ENCODE assay signal across 17 mouse cellular contexts in genomic region chr3:62349218-62349897, GRCm38 (mm10). TPM values are rescaled to one million over a fixed set of nuclear protein-coding genes. Genes with fewer than 3 reads are reported as not detected.
A peak's percentile ranks its signal among the peaks of the same experiment; 100 is the strongest.
DNase-seq lines count a peak whose midpoint lies in the region; ATAC-seq and TF ChIP-seq lines count a peak whose summit lies in the region.
"Had no signal": no experiment of that assay in that cellular context is flagged by ENCODE, and none has a peak within 500 bp of the region (broad histone marks: within the 10 kb centered on the region; RNA-seq: fewer than 3 reads in every experiment).

No protein-coding gene starts in this region.

- H3K27ac ChIP-seq in midbrain, embryonic 14.5 days (replicated peaks; ENCODE audit: low read depth, low read length): no peak overlapping the region
- H3K27ac ChIP-seq in midbrain, embryonic 15.5 days: no peak overlapping the region
- peak overlapping the region; percentile 4; the same call in 1 of the 2 replicates for H3K27ac ChIP-seq in intestine, embryonic 15.5 days
- no peak overlapping the region; the same call in 1 of the 2 replicates for H3K27ac ChIP-seq in stomach, embryonic 14.5 days (ENCODE audit: low read length)

- TF ChIP-seq POLR2A in lung, adult 2 months (IDR thresholded peaks at IDR 0.05; ENCODE audit: borderline replicate concordance, extremely low read depth, low read depth, low read length): no peak

- WGBS in midbrain, embryonic 14.5 days: 83% methylated on average over 11 of the region's 11 CpGs
- WGBS in midbrain, embryonic 15.5 days: 86% methylated on average over 11 of the region's 11 CpGs
- WGBS in intestine, embryonic 15.5 days: 65% methylated on average over 11 of the region's 11 CpGs
- WGBS in lung, adult 2 months: 55% methylated on average over 11 of the region's 11 CpGs
- 56% methylated on average over 11 of the region's 11 CpGs for WGBS in stomach, embryonic 14.5 days

- no peaks in the 10 kb centered on the region for H3K4me1 ChIP-seq in midbrain, embryonic 14.5 days (ENCODE audit: control insufficient read depth, insufficient read depth, low read length)
- H3K4me1 ChIP-seq in midbrain, embryonic 15.5 days: no peaks in the 10 kb centered on the region
- H3K4me1 ChIP-seq in intestine, embryonic 15.5 days (replicated peaks): 0 out of 2 replicates have a peak, but pooled peaks cover 4% of the 10 kb centered on the region
- H3K4me1 ChIP-seq in lung, adult 2 months (ENCODE audit: control insufficient read depth, insufficient read depth, low read length): peaks cover 6% of the 10 kb centered on the region
- 0 out of 2 replicates have a peak, but pooled peaks cover 6% of the 10 kb centered on the region for H3K4me1 ChIP-seq in stomach, embryonic 14.5 days (ENCODE audit: control insufficient read depth, insufficient read depth, low read length)

- H3K4me3 ChIP-seq in midbrain, embryonic 14.5 days (replicated peaks; ENCODE audit: low read depth, low read length): no peak overlapping the region
- no peak overlapping the region for H3K4me3 ChIP-seq in midbrain, embryonic 15.5 days
- no peak overlapping the region for H3K4me3 ChIP-seq in intestine, embryonic 15.5 days (replicated peaks)
- no peak overlapping the region for H3K4me3 ChIP-seq in lung, adult 2 months (replicated peaks; ENCODE audit: extremely low read depth, low read depth, low read length)
- no peak overlapping the region for H3K4me3 ChIP-seq in stomach, embryonic 14.5 days (ENCODE audit: low read depth, low read length)

- no peak for TF ChIP-seq CTCF in lung, adult 2 months (IDR thresholded peaks at IDR 0.05; ENCODE audit: insufficient read depth, low read length)

- H3K27me3 ChIP-seq in midbrain, embryonic 14.5 days (ENCODE audit: control insufficient read depth, insufficient read depth, low read length): no peaks in the 10 kb centered on the region
- H3K27me3 ChIP-seq in midbrain, embryonic 15.5 days (replicated peaks): no peaks in the 10 kb centered on the region
- H3K27me3 ChIP-seq in intestine, embryonic 15.5 days (replicated peaks): no peaks in the 10 kb centered on the region
- H3K27me3 ChIP-seq in stomach, embryonic 14.5 days (ENCODE audit: control insufficient read depth, insufficient read depth, low read length): no peaks in the 10 kb centered on the region

- no peaks in the 10 kb centered on the region for H3K36me3 ChIP-seq in midbrain, embryonic 14.5 days (ENCODE audit: control insufficient read depth, insufficient read depth, low read length)
- H3K36me3 ChIP-seq in midbrain, embryonic 15.5 days (replicated peaks): no peaks in the 10 kb centered on the region
- no peaks in the 10 kb centered on the region for H3K36me3 ChIP-seq in intestine, embryonic 15.5 days
- H3K36me3 ChIP-seq in stomach, embryonic 14.5 days (ENCODE audit: control insufficient read depth, insufficient read depth, low read length): peaks cover 2% of the 10 kb centered on the region; the same call in 1 of the 2 replicates

- no peaks in the 10 kb centered on the region for H3K9me3 ChIP-seq in midbrain, embryonic 14.5 days (ENCODE audit: control insufficient read depth, low read length)
- H3K9me3 ChIP-seq in midbrain, embryonic 15.5 days: no peaks in the 10 kb centered on the region
- no peaks in the 10 kb centered on the region for H3K9me3 ChIP-seq in intestine, embryonic 15.5 days
- H3K9me3 ChIP-seq in stomach, embryonic 14.5 days (ENCODE audit: control insufficient read depth, low read depth, low read length): no peaks in the 10 kb centered on the region

- H3K4me2 ChIP-seq in midbrain, embryonic 14.5 days (ENCODE audit: low read length): no peak overlapping the region
- no peak overlapping the region for H3K4me2 ChIP-seq in midbrain, embryonic 15.5 days
- 0 out of 2 replicates have a peak overlapping the region, but pooled peaks have one; percentile 10 for H3K4me2 ChIP-seq in intestine, embryonic 15.5 days (replicated peaks)
- H3K4me2 ChIP-seq in stomach, embryonic 14.5 days (replicated peaks; ENCODE audit: low read depth, low read length): no peak overlapping the region
- H3K4me2 ChIP-seq: heart, embryonic 11.5 days had no signal

- DNase-seq in midbrain, embryonic 14.5 days: no peak
- DNase-seq in lung, adult 2 months: peak; percentile 43
- no peak for DNase-seq in gastrocnemius, postnatal 25 days
- no peak for DNase-seq in cerebellum, postnatal 10 days
- DNase-seq: cerebellum, adult 11 months; gastrocnemius, postnatal 14 days; heart, postnatal 4 days; kidney, adult 18-20 months; kidney, postnatal 4 days; right cerebral cortex, postnatal 14 days; thymus, postnatal 4 days had no signal

- H3K9ac ChIP-seq in midbrain, embryonic 14.5 days (replicated peaks; ENCODE audit: low read length): no peak overlapping the region
- H3K9ac ChIP-seq in midbrain, embryonic 15.5 days: no peak overlapping the region
- no peak overlapping the region for H3K9ac ChIP-seq in intestine, embryonic 15.5 days
- H3K9ac ChIP-seq in stomach, embryonic 14.5 days (replicated peaks; ENCODE audit: low read depth, low read length): no peak overlapping the region

- ATAC-seq in midbrain, embryonic 14.5 days (ENCODE audit: low FRiP score, low TSS enrichment): 0 out of 2 replicates have a peak, but pooled peaks have one; percentile 9
- ATAC-seq in midbrain, embryonic 15.5 days (replicated peaks): no peak
- peak; percentile 37 for ATAC-seq in intestine, embryonic 15.5 days
- 0 out of 2 replicates have a peak, but pooled peaks have one; percentile 50 for ATAC-seq in stomach, embryonic 14.5 days (ENCODE audit: insufficient number of reproducible peaks, insufficient read depth, low FRiP score, low read depth)

RNA-seq across cellular contexts. Expression of gene Arhgef26, which starts 11.2 kb away (rescaled TPM):
- 7.5 and 7.6 TPM in 2 replicates for polyA plus RNA-seq in midbrain, embryonic 14.5 days (2014; fragmentation: Nextera tagmentation; extraction: Ambion mirVana)
- polyA plus RNA-seq in midbrain, embryonic 15.5 days (2015; fragmentation: Nextera tagmentation; extraction: Ambion mirVana): 9.2 and 11.7 TPM in 2 replicates
- 15.3 and 16.7 TPM in 2 replicates for polyA plus RNA-seq in intestine, embryonic 15.5 days (2015; fragmentation: Nextera tagmentation; extraction: Ambion mirVana)
- 26.9 and 41.6 TPM in 2 replicates for polyA plus RNA-seq in lung, adult 2 months (2012; rRNA removed)
- polyA plus RNA-seq in stomach, embryonic 14.5 days (2014; fragmentation: Nextera tagmentation; extraction: Ambion mirVana): 10.9 and 13.1 TPM in 2 replicates
- total RNA-seq in gastrocnemius, postnatal 25 days (2021): 1 to 10 TPM; 1.0 to 1.8 TPM
- total RNA-seq: common myeloid progenitor, adult 5-6 weeks; megakaryocyte progenitor cell, adult 5-6 weeks had no signal
